Comparison of ENCODE assay signal across 22 mouse cellular contexts in the genomic region with DNA sequence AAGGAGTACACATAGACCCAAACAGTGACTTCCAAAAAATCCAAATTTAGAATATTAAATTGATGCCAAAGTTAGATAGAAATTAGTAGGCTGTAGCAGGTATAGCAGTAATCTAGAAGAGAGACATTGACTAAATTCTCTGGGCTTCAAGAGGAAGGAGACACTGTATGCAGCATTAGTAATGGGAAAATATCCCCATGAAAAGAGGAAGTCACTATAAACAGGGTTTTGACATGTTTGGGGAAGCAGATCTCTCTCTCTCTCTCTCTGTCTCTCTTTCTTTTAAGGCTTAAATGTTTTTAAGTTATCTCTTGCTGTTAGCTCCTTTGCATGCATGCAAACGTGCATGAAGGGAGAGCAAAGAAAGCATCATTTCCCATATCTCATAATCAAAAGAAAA.
A peak's percentile ranks its signal among the peaks of the same experiment; 100 is the strongest.
DNase-seq lines count a peak whose midpoint lies in the region; ATAC-seq lines count a peak whose summit lies in the region.
"Had no signal": no experiment of that assay in that cellular context is flagged by ENCODE, and none has a peak within 500 bp of the region (broad histone marks: within the 10 kb centered on the region; RNA-seq: fewer than 3 reads in every experiment).

No protein-coding gene starts in this region.

- H3K36me3 ChIP-seq in kidney, embryonic 16.5 days (ENCODE audit: insufficient read depth, low read length), result no peaks in the 10 kb centered on the region
- H3K36me3 ChIP-seq: embryonic facial prominence, embryonic 10.5 days; embryonic facial prominence, embryonic 12.5 days; forebrain, embryonic 15.5 days had no signal

- H3K4me1 ChIP-seq in kidney, embryonic 16.5 days (ENCODE audit: insufficient read depth, low read length), result no peaks in the 10 kb centered on the region
- H3K4me1 ChIP-seq: embryonic facial prominence, embryonic 10.5 days; embryonic facial prominence, embryonic 12.5 days; forebrain, embryonic 13.5 days had no signal

- WGBS in kidney, embryonic 16.5 days, result 81% methylated on average over 1 of the region's 1 CpGs

- no peaks in the 10 kb centered on the region for H3K9me3 ChIP-seq in kidney, embryonic 16.5 days (ENCODE audit: low read length)
- H3K9me3 ChIP-seq: forebrain, embryonic 13.5 days; forebrain, embryonic 15.5 days had no signal

- peak; percentile 89 for ATAC-seq in common myeloid progenitor, adult 5-6 weeks (replicated peaks; ENCODE audit: low read depth, poor library complexity, severe bottlenecking)
- ATAC-seq in hematopoietic stem cell, adult 5-6 weeks (replicated peaks in 1 of 2; ENCODE audit: insufficient read depth in 1 of 2, low FRiP score in 2 of 2, low TSS enrichment in 1 of 2, low read depth in 1 of 2, poor library complexity in 2 of 2, severe bottlenecking in 2 of 2), result peak; percentile 64 to 77; a peak in 3 of 4 replicates
- ATAC-seq in megakaryocyte progenitor cell, adult 5-6 weeks (replicated peaks; ENCODE audit: poor library complexity), result peak; percentile 77
- ATAC-seq in kidney, embryonic 16.5 days (ENCODE audit: low FRiP score, low TSS enrichment), result no peak
- ATAC-seq: activated CD4-positive, CD25-positive, alpha-beta regulatory T cell, adult 4 months; forebrain, embryonic 13.5 days; forebrain, embryonic 15.5 days; forebrain, postnatal 0 days; Patski had no signal

- no peak overlapping the region for H3K27ac ChIP-seq in kidney, embryonic 16.5 days (ENCODE audit: low read length)
- H3K27ac ChIP-seq: embryonic facial prominence, embryonic 10.5 days; embryonic facial prominence, embryonic 12.5 days; forebrain, embryonic 13.5 days; forebrain, embryonic 15.5 days had no signal

- peak; percentile 12 for DNase-seq in 416B (ENCODE audit: low read depth)
- no peak for DNase-seq in right cerebral cortex, adult 2 months (ENCODE audit: low spot score in 2 of 2)
- DNase-seq in ovary, postnatal 14 days (ENCODE audit: low spot score), result no peak
- DNase-seq: adrenal gland, adult 8-10 months; adrenal gland, postnatal 14 days; adrenal gland, postnatal 36 days; cerebellum, adult 11-12 months; cerebellum, adult 2 months; cerebellum, adult 9-10 months; cerebellum, postnatal 10 days; cerebellum, postnatal 25 days; forebrain, postnatal 0 days had no signal

- no peaks in the 10 kb centered on the region for H3K27me3 ChIP-seq in kidney, embryonic 16.5 days (ENCODE audit: insufficient read depth, low read length)
- H3K27me3 ChIP-seq: embryonic facial prominence, embryonic 12.5 days; forebrain, embryonic 13.5 days; forebrain, embryonic 15.5 days; Patski had no signal

- no peak overlapping the region for H3K4me2 ChIP-seq in kidney, embryonic 16.5 days (replicated peaks; ENCODE audit: low read depth, low read length)
- H3K4me2 ChIP-seq: embryonic facial prominence, embryonic 12.5 days; forebrain, embryonic 13.5 days; forebrain, embryonic 15.5 days had no signal

- H3K9ac ChIP-seq in kidney, embryonic 16.5 days (replicated peaks; ENCODE audit: low read length), result no peak overlapping the region
- H3K9ac ChIP-seq: embryonic facial prominence, embryonic 12.5 days; forebrain, embryonic 13.5 days; forebrain, embryonic 15.5 days; forebrain, postnatal 0 days had no signal

- no peak overlapping the region for H3K4me3 ChIP-seq in kidney, embryonic 16.5 days (ENCODE audit: low read length)
- H3K4me3 ChIP-seq: embryonic facial prominence, embryonic 10.5 days; embryonic facial prominence, embryonic 12.5 days; forebrain, embryonic 13.5 days; forebrain, embryonic 15.5 days had no signal
